Mouse (Mus musculus): ENCODE results near the gene Prss57. TPM values are rescaled to one million over a fixed set of nuclear protein-coding genes. Genes with fewer than 3 reads are reported as not detected.

The Prss57 gene
- polyA plus RNA-seq, 1 experiment from 2014 or later: 0.49 TPM

GRCm38 (mm10) chr10:79754856-79755516 is 35.8 kb downstream of the Prss57 start, which contains the start of gene Fgf22:
Fgf22 (plus strand) TSS chr10:79755076.
- Histone ChIP-seq H3K9ac (peak within 1 kb of the TSS; percentile 49), H3K4me1 (replicated peaks) (peaks cover 8% of the 10 kb centered on the region), H3K27me3 (no peaks in the 10 kb centered on the region), H3K4me3 (peak within 1 kb of the TSS; percentile 40), H3K36me3 (peaks cover 22% of the 10 kb centered on the region), H3K9me3 (replicated peaks) (no peaks in the 10 kb centered on the region), H3K27ac (no peak within 1 kb of the TSS), H3K4me2 (peak within 1 kb of the TSS; percentile 76)
- ATAC-seq (replicated peaks; ENCODE audit: insufficient number of reproducible peaks, insufficient read depth, low FRiP score, low read depth): peak; percentile 71
- 1% methylated on average over 36 of the region's 36 CpGs for WGBS

- H3K36me3 ChIP-seq: peaks cover under 1% of the 10 kb centered on the region; the same call in 1 of the 2 replicates
- WGBS: 65% methylated on average over 6 of the region's 6 CpGs
- H3K27ac ChIP-seq: no peak overlapping the region
- H3K4me3 ChIP-seq: no peak overlapping the region
- H3K9me3 ChIP-seq (replicated peaks): no peaks in the 10 kb centered on the region
- H3K9ac ChIP-seq: no peak overlapping the region
- ATAC-seq (replicated peaks; ENCODE audit: insufficient number of reproducible peaks, insufficient read depth, low FRiP score, low read depth): no peak
- no peaks in the 10 kb centered on the region for H3K27me3 ChIP-seq
- peaks cover 15% of the 10 kb centered on the region for H3K4me1 ChIP-seq (replicated peaks)
- H3K4me2 ChIP-seq: no peak overlapping the region
These were observed 42.3 kb downstream of the Prss57 start for GRCm38 (mm10) chr10:79748496-79748895.

GRCm38 (mm10) chr10:79746774-79747151 is 44.0 kb downstream of the Prss57 start:
- no peak overlapping the region; the same call in 1 of the 2 replicates for H3K27ac ChIP-seq
- WGBS: 21% methylated on average over 6 of the region's 6 CpGs
- H3K9ac ChIP-seq: no peak overlapping the region

GRCm38 (mm10) chr10:79745898-79746773 is 44.6 kb downstream of the Prss57 start, which contains the start of gene Polrmt:
Polrmt (minus strand) TSS chr10:79746581.
- peak within 1 kb of the TSS; percentile 75 for H3K4me3 ChIP-seq
- H3K4me1 ChIP-seq (replicated peaks): peaks cover 15% of the 10 kb centered on the region
- H3K4me2 ChIP-seq: peak within 1 kb of the TSS; percentile 77
- H3K27ac ChIP-seq: peak within 1 kb of the TSS; percentile 48; the same call in 1 of the 2 replicates
- no peaks in the 10 kb centered on the region for H3K27me3 ChIP-seq
- ATAC-seq (replicated peaks; ENCODE audit: insufficient number of reproducible peaks, insufficient read depth, low FRiP score, low read depth): peak; percentile 96
- H3K9me3 ChIP-seq (replicated peaks): no peaks in the 10 kb centered on the region
- H3K36me3 ChIP-seq: peaks cover 22% of the 10 kb centered on the region
- H3K9ac ChIP-seq: peak within 1 kb of the TSS; percentile 72
- 3% methylated on average over 38 of the region's 38 CpGs for WGBS

More at GRCm38 (mm10) chr10:79746774-79747151, 44.0 kb downstream of the Prss57 start:
- Histone ChIP-seq H3K4me2 (peak overlapping the region; percentile 61), H3K36me3 (peaks cover 16% of the 10 kb centered on the region), H3K4me3 (peak overlapping the region; percentile 75), H3K4me1 (replicated peaks) (peaks cover 15% of the 10 kb centered on the region), H3K9me3 (replicated peaks) (no peaks in the 10 kb centered on the region), H3K27me3 (no peaks in the 10 kb centered on the region)
- ATAC-seq (replicated peaks; ENCODE audit: insufficient number of reproducible peaks, insufficient read depth, low FRiP score, low read depth): peak; percentile 28; the same call in 1 of the 2 replicates

- WGBS: 91% methylated on average over 3 of the region's 3 CpGs
- H3K4me1 ChIP-seq (replicated peaks): peaks cover 15% of the 10 kb centered on the region
- no peaks in the 10 kb centered on the region for H3K27me3 ChIP-seq
- no peak overlapping the region for H3K27ac ChIP-seq
- no peaks in the 10 kb centered on the region; the same call in 1 of the 2 replicates for H3K9me3 ChIP-seq (replicated peaks)
- H3K4me2 ChIP-seq: peak overlapping the region; percentile 77
- H3K36me3 ChIP-seq: peaks cover 29% of the 10 kb centered on the region
- H3K9ac ChIP-seq: no peak overlapping the region
- no peak for ATAC-seq (replicated peaks; ENCODE audit: insufficient number of reproducible peaks, insufficient read depth, low FRiP score, low read depth)
- H3K4me3 ChIP-seq: peak overlapping the region; percentile 75
These were observed 45.4 kb downstream of the Prss57 start for GRCm38 (mm10) chr10:79745411-79745810.

GRCm38 (mm10) chr10:79743650-79744365 is 47.0 kb downstream of the Prss57 start:
- Histone ChIP-seq H3K4me2 (no peak overlapping the region), H3K36me3 (peaks cover 45% of the 10 kb centered on the region), H3K4me1 (replicated peaks) (peaks cover 15% of the 10 kb centered on the region), H3K27me3 (no peaks in the 10 kb centered on the region), H3K27ac (no peak overlapping the region), H3K9me3 (replicated peaks) (peaks cover 15% of the 10 kb centered on the region; the same call in 1 of the 2 replicates), H3K4me3 (no peak overlapping the region), H3K9ac (no peak overlapping the region)
- ATAC-seq (replicated peaks; ENCODE audit: insufficient number of reproducible peaks, insufficient read depth, low FRiP score, low read depth): no peak
- WGBS: 92% methylated on average over 15 of the region's 15 CpGs

GRCm38 (mm10) chr10:79743161-79743560 is 47.6 kb downstream of the Prss57 start:
- WGBS: 87% methylated on average over 11 of the region's 11 CpGs
- no peak overlapping the region for H3K9ac ChIP-seq
- H3K4me2 ChIP-seq: no peak overlapping the region
- peaks cover 15% of the 10 kb centered on the region for H3K4me1 ChIP-seq (replicated peaks)
- no peak for ATAC-seq (replicated peaks; ENCODE audit: insufficient number of reproducible peaks, insufficient read depth, low FRiP score, low read depth)
- no peaks in the 10 kb centered on the region for H3K27me3 ChIP-seq
- no peak overlapping the region for H3K4me3 ChIP-seq
- peaks cover 20% of the 10 kb centered on the region; the same call in 1 of the 2 replicates for H3K9me3 ChIP-seq (replicated peaks)
- H3K36me3 ChIP-seq: peaks cover 52% of the 10 kb centered on the region
- no peak overlapping the region for H3K27ac ChIP-seq

GRCm38 (mm10) chr10:79740863-79741262 is 49.9 kb downstream of the Prss57 start:
- Histone ChIP-seq H3K9me3 (replicated peaks) (peaks cover 23% of the 10 kb centered on the region; the same call in 1 of the 2 replicates), H3K27ac (no peak overlapping the region)
- WGBS: 75% methylated on average over 11 of the region's 11 CpGs

GRCm38 (mm10) chr10:79739234-79739633 is 51.5 kb downstream of the Prss57 start:
- no peak overlapping the region for H3K4me3 ChIP-seq
- no peak overlapping the region for H3K27ac ChIP-seq
- peaks cover 9% of the 10 kb centered on the region; the same call in 1 of the 2 replicates for H3K27me3 ChIP-seq
- no peak for ATAC-seq (replicated peaks; ENCODE audit: insufficient number of reproducible peaks, insufficient read depth, low FRiP score, low read depth)
- peaks cover 23% of the 10 kb centered on the region; the same call in 1 of the 2 replicates for H3K9me3 ChIP-seq (replicated peaks)
- H3K4me1 ChIP-seq (replicated peaks): 0 out of 2 replicates have a peak, but pooled peaks cover 7% of the 10 kb centered on the region
- no peak overlapping the region for H3K4me2 ChIP-seq
- WGBS: 95% methylated on average over 28 of the region's 28 CpGs
- H3K36me3 ChIP-seq: peaks cover 88% of the 10 kb centered on the region
- H3K9ac ChIP-seq: no peak overlapping the region

More at GRCm38 (mm10) chr10:79740863-79741262, 49.9 kb downstream of the Prss57 start:
- H3K4me1 ChIP-seq (replicated peaks): peaks cover 7% of the 10 kb centered on the region
- H3K27me3 ChIP-seq: peaks cover 5% of the 10 kb centered on the region; the same call in 1 of the 2 replicates
- H3K9ac ChIP-seq: no peak overlapping the region
- no peak for ATAC-seq (replicated peaks; ENCODE audit: insufficient number of reproducible peaks, insufficient read depth, low FRiP score, low read depth)
- H3K36me3 ChIP-seq: peaks cover 75% of the 10 kb centered on the region
- H3K4me3 ChIP-seq: no peak overlapping the region
- no peak overlapping the region for H3K4me2 ChIP-seq

- H3K4me1 ChIP-seq (replicated peaks): 0 out of 2 replicates have a peak, but pooled peaks cover 7% of the 10 kb centered on the region
- no peak overlapping the region for H3K9ac ChIP-seq
- H3K4me2 ChIP-seq: no peak overlapping the region
- no peak overlapping the region for H3K27ac ChIP-seq
- H3K9me3 ChIP-seq (replicated peaks): peaks cover 23% of the 10 kb centered on the region; the same call in 1 of the 2 replicates
- WGBS: 93% methylated on average over 10 of the region's 10 CpGs
- peaks cover 92% of the 10 kb centered on the region for H3K36me3 ChIP-seq
- H3K27me3 ChIP-seq: peaks cover 9% of the 10 kb centered on the region; the same call in 1 of the 2 replicates
- ATAC-seq (replicated peaks; ENCODE audit: insufficient number of reproducible peaks, insufficient read depth, low FRiP score, low read depth): no peak
- H3K4me3 ChIP-seq: no peak overlapping the region
These were observed 52.5 kb downstream of the Prss57 start for GRCm38 (mm10) chr10:79738259-79738658.

Measured in heart, embryonic 15.5 days (tissue).